ENCODE assay signal across 29 mouse cellular contexts in the genomic region with DNA sequence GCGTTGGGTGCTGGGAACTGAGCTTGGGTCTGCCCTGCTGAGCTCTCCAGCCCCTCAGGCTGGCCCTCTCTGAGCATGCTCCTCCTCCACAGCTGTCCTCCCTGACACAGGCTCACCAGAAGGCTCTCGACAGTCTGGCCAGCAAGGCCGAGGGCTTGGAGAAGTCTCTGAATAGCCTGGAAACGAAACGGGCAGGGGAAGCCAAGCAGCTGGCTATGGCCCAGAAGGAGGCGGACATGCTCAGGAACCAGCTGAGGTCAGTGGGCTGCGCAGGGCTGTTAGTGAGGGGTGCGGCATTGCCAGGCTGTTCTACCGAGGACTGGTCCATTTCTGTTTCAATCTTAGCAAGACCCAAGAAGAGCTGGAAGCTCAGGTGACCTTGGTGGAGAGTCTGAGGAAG. TPM values are rescaled to one million over a fixed set of nuclear protein-coding genes. Genes with fewer than 3 reads are reported as not detected.
"Had no signal": no experiment of that assay in that cellular context is flagged by ENCODE, and none has a peak within 500 bp of the region (broad histone marks: within the 10 kb centered on the region; RNA-seq: fewer than 3 reads in every experiment).

No protein-coding gene starts in this region.

- H3K4me1 ChIP-seq: kidney, embryonic 15.5 days; limb, embryonic 12.5 days; limb, embryonic 15.5 days; lung, embryonic 15.5 days; midbrain, embryonic 12.5 days; neural tube, embryonic 13.5 days; stomach, embryonic 15.5 days had no signal

- H3K27me3 ChIP-seq: kidney, embryonic 15.5 days; limb, embryonic 12.5 days; limb, embryonic 15.5 days; lung, embryonic 15.5 days; midbrain, embryonic 12.5 days; neural tube, embryonic 13.5 days; stomach, embryonic 15.5 days had no signal

- H3K9me3 ChIP-seq: kidney, embryonic 15.5 days; limb, embryonic 12.5 days; limb, embryonic 15.5 days; lung, embryonic 15.5 days; midbrain, embryonic 12.5 days; neural tube, embryonic 13.5 days; stomach, embryonic 15.5 days had no signal

- H3K4me3 ChIP-seq: kidney, embryonic 15.5 days; layer of hippocampus, adult 2 months; limb, embryonic 12.5 days; limb, embryonic 15.5 days; lung, embryonic 15.5 days; midbrain, embryonic 12.5 days; myocyte; neural tube, embryonic 13.5 days; stomach, embryonic 15.5 days had no signal

- H3K27ac ChIP-seq: kidney, embryonic 15.5 days; layer of hippocampus, adult 2 months; limb, embryonic 12.5 days; limb, embryonic 15.5 days; liver, embryonic 14.5 days; lung, embryonic 15.5 days; midbrain, embryonic 12.5 days; neural tube, embryonic 13.5 days; stomach, embryonic 15.5 days had no signal

- H3K9ac ChIP-seq: kidney, embryonic 15.5 days; limb, embryonic 12.5 days; limb, embryonic 15.5 days; liver, embryonic 14.5 days; liver, postnatal 0 days; lung, embryonic 15.5 days; midbrain, embryonic 12.5 days; neural tube, embryonic 13.5 days; stomach, embryonic 15.5 days had no signal

- DNase-seq: kidney, adult 8-10 months; kidney, postnatal 10 days; layer of hippocampus, adult 9-11 months; liver, postnatal 0 days; lung, postnatal 14 days; lung, postnatal 4 days; retina, postnatal 1 day; right cerebral cortex, postnatal 25 days; spleen, adult 18-20 months; thymus, postnatal 25 days had no signal

- H3K4me2 ChIP-seq: kidney, embryonic 15.5 days; limb, embryonic 12.5 days; limb, embryonic 15.5 days; liver, embryonic 11.5 days; lung, embryonic 15.5 days; midbrain, embryonic 12.5 days; neural tube, embryonic 13.5 days; stomach, embryonic 15.5 days had no signal

- ATAC-seq: liver, postnatal 0 days; midbrain, embryonic 16.5 days had no signal

RNA-seq across cellular contexts. Expression of a gene that starts 8.6 kb away (rescaled TPM):
- total RNA-seq: megakaryocyte progenitor cell, adult 5-6 weeks; megakaryocyte-erythroid progenitor cell, adult 5-6 weeks; monocyte, adult 5-6 weeks; neutrophil, adult 5-6 weeks had no signal

RNA-seq across cellular contexts. Expression of a gene that starts 18.5 kb away (rescaled TPM):
- total RNA-seq: left cerebral cortex, adult 18-20 months; left cerebral cortex, postnatal 36 days; monocyte, adult 5-6 weeks; neutrophil, adult 5-6 weeks had no signal
- polyA plus RNA-seq: kidney, embryonic 15.5 days; large intestine, adult 2 months; limb, embryonic 15.5 days; liver, embryonic 11.5 days; liver, embryonic 14.5 days; liver, postnatal 0 days; midbrain, embryonic 12.5 days; midbrain, embryonic 16.5 days; myocyte; neural tube, embryonic 13.5 days; stomach, embryonic 15.5 days had no signal

RNA-seq across cellular contexts. Expression of a gene that starts 27.6 kb away (rescaled TPM):
- total RNA-seq: megakaryocyte progenitor cell, adult 5-6 weeks; megakaryocyte-erythroid progenitor cell, adult 5-6 weeks; monocyte, adult 5-6 weeks; neutrophil, adult 5-6 weeks had no signal
- polyA plus RNA-seq: kidney, embryonic 15.5 days; limb, embryonic 12.5 days; liver, embryonic 11.5 days; liver, embryonic 14.5 days; liver, postnatal 0 days; lung, embryonic 15.5 days; neural tube, embryonic 13.5 days had no signal
